Mouse (Mus musculus): ENCODE measurements around the gene Spast.
"Not testable (repeated sequence)": the region's sequence is repeated elsewhere in the genome, so short reads cannot be mapped to it uniquely, and the experiment has no call there.

Spast gene

GRCm38 (mm10) chr17:74338937-74339804 lies at the start of gene Spast:
TSS of gene Spast (plus strand) at chr17:74338987.
- in situ Hi-C loops (cut with MboI, MseI): no loop called here

DNA sequence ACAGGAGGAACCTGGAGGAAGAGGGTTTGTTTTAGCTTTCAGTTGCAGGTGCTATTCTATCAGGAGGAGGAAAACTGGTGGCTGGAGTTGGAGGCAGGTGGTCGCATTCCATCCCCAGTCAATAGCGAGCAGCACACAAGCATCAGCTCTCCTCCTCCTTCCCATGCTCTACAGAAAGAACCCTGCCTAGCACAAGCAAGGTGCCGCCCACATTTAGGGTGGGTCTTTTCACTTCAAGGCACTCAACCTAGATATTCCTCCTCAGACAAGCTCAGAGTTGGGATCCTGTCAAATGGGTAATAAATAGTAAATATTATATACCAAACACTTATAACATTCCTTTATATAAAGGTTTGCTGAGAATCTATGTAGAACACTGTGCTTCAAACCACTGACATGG lies 48.6 kb upstream of the Spast start:
- in situ Hi-C loops (cut with MboI, MseI): no loop called here

- in situ Hi-C loops (cut with MboI, MseI): no loop called here
Measured at GRCm38 (mm10) chr17:74290869-74291268, 47.9 kb upstream of the Spast start.

DNA sequence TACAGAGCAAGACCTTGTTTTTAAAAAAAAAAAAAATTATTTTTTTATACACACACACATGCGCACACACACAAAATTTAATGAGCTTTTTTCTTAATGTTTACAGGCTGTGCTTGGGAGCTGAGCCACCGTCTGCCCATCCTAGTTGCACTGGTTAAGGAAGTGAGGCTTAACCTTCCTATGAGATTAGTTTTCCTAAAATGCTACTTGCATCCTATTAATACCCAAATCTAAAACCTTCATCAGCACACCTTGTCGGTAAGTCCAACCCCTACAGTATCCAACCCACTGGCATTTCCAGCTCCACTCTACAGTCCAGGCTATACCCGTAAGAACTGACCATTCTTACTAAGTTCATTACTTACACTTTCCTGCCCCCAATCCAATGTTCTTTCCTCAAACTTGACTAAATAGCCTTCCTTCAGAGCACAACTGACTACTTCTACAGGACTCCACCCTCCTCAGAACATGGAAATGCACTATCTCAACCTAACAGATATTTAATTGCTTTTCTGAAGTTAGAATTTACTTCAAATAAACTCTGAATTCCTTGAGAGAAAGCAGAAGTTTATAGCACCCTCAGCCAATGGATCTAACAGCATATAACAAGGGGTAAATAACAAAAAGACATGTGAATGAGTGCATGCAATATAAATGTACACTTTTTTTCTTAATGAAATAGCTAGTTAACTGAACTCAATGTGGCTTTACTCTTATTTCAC lies 47.0 kb upstream of the Spast start:
- in situ Hi-C loops (cut with MboI, MseI): no loop called here

DNA sequence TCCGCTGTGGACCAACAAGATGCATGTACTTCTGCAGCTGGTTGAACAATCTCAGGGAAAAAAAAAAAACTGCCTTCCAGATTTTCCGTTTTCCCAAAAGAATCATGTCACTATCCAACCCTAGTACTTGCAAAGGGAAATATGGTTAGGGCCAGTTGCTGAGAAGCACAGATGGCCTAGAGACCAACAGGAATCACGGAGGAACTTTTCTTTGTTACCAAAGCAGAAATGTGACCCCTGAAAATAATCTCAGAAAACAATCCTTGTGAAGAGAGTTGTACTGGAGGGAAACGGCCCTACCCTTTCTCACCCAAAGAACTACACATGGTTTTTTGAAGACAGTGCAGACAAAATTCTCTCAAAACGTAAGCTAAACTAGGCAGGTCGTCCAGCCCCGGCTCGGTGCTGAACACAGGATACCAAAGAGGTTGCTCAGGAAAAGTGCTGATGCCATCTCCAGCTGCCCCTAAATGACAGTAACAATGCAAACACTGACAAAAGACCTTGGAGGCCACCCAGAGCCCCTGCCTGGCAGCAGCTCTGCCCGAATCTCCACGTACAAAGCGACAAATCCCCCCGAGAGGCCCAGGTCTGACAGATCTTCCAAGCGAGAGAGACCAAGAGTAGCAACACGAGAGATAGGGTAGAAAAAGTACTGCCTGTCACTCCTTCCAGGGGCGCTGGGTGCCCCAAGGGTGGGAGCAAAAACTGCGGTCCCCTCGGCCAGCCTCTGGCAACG lies 44.9 kb upstream of the Spast start:
- in situ Hi-C loops (cut with MboI, MseI): no loop called here

DNA sequence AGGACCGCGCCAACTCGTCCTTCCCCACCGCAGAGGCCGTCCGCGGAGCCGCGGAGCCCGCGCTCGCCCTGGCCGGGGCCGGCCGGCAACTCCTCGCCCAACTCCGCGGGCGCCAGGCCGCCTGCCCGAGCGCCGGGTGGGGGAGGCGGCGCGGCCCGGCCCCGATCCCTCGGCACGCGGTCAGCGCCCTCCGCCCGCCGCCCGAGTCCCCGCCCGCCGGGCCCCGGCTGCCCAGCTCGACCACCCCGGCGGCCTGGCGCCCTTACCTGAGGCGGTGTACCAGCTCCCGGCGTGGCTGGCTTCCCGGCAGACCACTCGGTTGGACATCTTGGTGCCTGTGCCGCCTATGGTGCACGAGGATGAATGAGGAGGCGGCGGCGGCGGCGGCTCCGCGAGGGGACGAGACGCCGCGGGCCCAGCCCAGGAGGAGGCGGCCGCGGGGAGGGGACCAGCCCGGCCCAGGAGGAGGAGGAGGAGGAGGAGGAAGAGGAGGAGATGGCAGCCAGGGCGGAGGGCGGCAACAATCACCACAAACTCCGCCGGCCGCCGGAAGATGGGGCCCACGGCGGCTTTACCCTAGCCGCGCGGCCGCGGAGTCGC lies 44.3 kb upstream of the Spast start:
- in situ Hi-C loops (cut with MboI, MseI): no loop called here

- in situ Hi-C loops (cut with MboI, MseI): no loop called here
Measured at GRCm38 (mm10) chr17:74295026-74295970, 43.5 kb upstream of the Spast start, which contains the start of gene Memo1. TSS of gene Memo1 (minus strand) at chr17:74295521.

GRCm38 (mm10) chr17:74296076-74296823 lies 42.5 kb upstream of the Spast start:
- in situ Hi-C loops (cut with MboI, MseI): no loop called here

DNA sequence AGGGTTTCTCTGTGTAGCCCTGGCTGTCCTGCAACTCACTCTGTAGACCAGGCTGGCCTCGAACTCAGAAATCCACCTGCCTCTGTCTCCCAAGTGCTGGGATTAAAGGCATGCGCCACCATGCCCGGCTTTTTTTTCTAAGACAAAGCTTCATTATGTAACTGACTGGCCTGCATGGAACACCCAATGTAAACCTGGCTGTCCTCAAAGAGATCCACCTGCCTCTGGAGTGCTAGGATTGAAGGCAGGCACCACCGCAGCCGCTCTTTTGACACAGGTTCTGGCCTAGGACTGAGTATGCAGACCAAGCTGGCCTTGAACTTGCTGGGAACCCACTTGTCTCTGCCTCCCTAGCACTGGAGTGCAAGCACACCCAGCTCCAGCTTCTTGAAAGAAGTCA lies 41.8 kb upstream of the Spast start:
- in situ Hi-C loops (cut with MboI, MseI): not testable (repeated sequence)

GRCm38 (mm10) chr17:74300089-74300488 lies 38.7 kb upstream of the Spast start:
- in situ Hi-C loops (cut with MboI, MseI): loop anchor here in 1 of 2 experiments (25.0 kb wide), 1 partner anchor 712 kb away; the partner anchor contains the start of gene Ltbp1

DNA sequence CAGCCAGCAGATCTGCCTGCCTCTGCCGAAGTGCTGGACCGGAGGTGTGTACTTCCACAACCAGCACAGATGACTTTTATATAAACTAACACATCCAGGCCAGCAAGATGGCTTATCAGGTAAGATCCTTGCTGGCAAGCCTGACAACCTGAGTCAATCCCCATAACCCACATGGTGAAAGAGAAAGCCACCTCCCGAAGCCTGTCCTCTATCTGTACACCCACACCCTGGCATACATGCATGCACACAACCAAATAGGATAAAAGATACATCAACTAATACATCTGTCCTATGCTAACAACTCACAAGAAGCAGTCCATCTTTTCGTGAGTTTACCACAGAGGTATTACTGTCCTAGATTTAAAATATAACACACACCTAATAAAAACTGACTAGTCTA lies 34.7 kb upstream of the Spast start:
- in situ Hi-C loops (cut with MboI, MseI): loop anchor here in 1 of 2 experiments (25.0 kb wide), 1 partner anchor 708 kb away; the partner anchor contains the start of gene Ltbp1

DNA sequence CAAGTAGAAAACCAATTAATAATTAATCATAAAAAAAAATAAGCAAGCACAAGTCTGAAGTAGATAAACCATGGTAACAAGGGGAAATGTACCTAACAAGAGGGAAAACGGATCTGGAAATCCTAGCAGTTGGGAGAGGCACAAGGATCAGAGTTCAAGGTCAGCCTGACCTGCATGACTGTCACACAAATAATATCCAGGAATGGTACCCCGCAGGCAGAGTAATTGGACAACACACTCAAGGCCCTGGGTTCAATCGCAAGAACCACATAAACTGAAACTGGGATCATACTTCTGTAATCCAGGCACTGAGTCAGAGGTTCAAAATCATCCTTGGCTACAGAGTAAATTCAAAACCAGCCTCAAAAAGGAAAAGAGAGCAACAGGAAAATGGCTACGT lies 33.2 kb upstream of the Spast start:
- in situ Hi-C loops (cut with MboI, MseI): loop anchor here in 1 of 2 experiments (25.0 kb wide), 1 partner anchor 707 kb away; the partner anchor contains the start of gene Ltbp1

DNA sequence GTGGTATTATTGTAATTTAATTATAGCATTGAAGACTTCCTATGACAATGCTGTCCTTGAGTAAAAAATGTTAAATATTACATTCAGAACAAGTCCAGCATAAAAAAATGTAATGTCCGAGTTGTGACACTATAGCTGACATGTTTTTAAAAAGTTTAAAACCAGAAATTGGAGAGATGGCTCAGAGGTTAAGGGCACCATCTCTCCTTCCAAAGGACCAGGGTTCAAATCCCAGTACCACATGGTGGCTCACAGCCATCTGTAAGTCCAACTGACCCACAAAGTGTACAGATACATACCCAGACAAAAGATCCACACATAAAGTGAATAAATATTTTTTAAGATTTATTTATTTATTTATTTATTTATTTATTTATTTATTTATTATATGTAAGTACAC lies 32.8 kb upstream of the Spast start:
- in situ Hi-C loops (cut with MboI, MseI): loop anchor here in 1 of 2 experiments (25.0 kb wide), 1 partner anchor 706 kb away; the partner anchor contains the start of gene Ltbp1

- in situ Hi-C loops (cut with MboI, MseI): loop anchor here in 1 of 2 experiments (25.0 kb wide), 1 partner anchor 697 kb away; the partner anchor contains the start of gene Ltbp1
Measured at GRCm38 (mm10) chr17:74315445-74316308, 23.1 kb upstream of the Spast start.

GRCm38 (mm10) chr17:74316309-74316863 lies 22.4 kb upstream of the Spast start:
- in situ Hi-C loops (cut with MboI, MseI): loop anchor here in 1 of 2 experiments (25.0 kb wide), 1 partner anchor 696 kb away; the partner anchor contains the start of gene Ltbp1

DNA sequence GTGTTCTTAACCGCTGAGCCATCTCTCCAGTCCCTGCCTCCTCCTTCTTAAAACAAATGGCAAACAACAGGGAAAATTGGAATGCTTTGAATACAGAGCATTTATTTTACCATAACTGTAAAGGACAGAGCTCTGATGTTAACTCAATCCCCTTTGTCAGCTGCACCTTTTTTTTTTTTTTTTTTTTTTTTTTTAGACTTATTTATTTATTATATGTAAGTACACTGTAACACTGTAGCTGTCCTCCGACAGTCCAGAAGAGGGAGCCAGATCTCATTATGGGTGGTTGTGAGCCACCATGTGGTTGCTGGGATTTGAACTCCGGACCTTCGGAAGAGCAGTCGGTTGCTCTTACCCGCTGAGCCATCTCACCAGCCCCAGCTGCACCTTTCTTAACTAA lies 20.1 kb upstream of the Spast start:
- in situ Hi-C loops (cut with MboI, MseI): loop anchor here in 1 of 2 experiments (25.0 kb wide), 1 partner anchor 694 kb away; the partner anchor contains the start of gene Ltbp1

GRCm38 (mm10) chr17:74322400-74323054 lies 16.3 kb upstream of the Spast start:
- in situ Hi-C loops (cut with MboI, MseI): loop anchor here (5.0 to 25.0 kb wide), 2 partner anchors 80 to 690 kb away; partner anchors contain the start of gene Ltbp1 (in 1 of the 2)

Measured in T-helper 17 cell (primary cell).